In the genomic region with DNA sequence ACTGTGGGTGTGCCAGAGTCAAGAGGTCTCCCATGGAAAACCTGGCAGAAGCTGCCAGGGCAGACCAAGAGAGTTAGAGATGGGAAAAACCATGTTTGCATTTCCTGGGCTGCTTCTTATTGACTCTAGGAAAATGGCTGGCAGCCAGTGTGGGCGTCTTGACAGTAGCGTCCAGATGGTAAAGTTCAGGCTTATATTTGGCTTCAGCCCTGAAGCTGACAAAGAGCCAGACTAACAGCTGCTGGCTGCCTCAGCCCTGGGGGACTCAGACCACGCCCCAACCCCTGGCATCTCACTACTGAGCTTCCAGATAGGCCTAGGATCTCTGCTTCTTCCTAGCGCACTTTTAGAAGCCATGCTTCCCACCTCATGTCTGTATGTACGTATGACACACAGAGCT, we compare ENCODE assay signal across 9 mouse cellular contexts.
DNase-seq lines count a peak whose midpoint lies in the region; ATAC-seq lines count a peak whose summit lies in the region.
"Had no signal": no experiment of that assay in that cellular context is flagged by ENCODE, and none has a peak within 500 bp of the region (broad histone marks: within the 10 kb centered on the region; RNA-seq: fewer than 3 reads in every experiment).

No protein-coding gene starts in this region.

- no peak overlapping the region for H3K4me3 ChIP-seq in kidney, embryonic 16.5 days (ENCODE audit: low read length)
- H3K4me3 ChIP-seq: erythroblast, embryonic 14.5 days had no signal

- intact Hi-C loops in gastrocnemius, postnatal 14 days (cut with DNase I; ENCODE audit: low total_unique reads): no loop called here

- 65% methylated on average over 5 of the region's 5 CpGs for WGBS in kidney, embryonic 16.5 days

- ATAC-seq in kidney, embryonic 16.5 days (ENCODE audit: low FRiP score, low TSS enrichment): peak; percentile 40; the same call in 1 of the 2 replicates

- no peak overlapping the region for H3K27ac ChIP-seq in kidney, embryonic 16.5 days (ENCODE audit: low read length)

- peak; percentile 12 to 54 for DNase-seq in layer of hippocampus, adult 18-20 months (ENCODE audit: low spot score in 2 of 2)
- no peak for DNase-seq in layer of hippocampus, postnatal 14 days (ENCODE audit: low spot score in 2 of 2)
- peak; percentile 45 for DNase-seq in brain, embryonic 18.5 days (ENCODE audit: low read depth, low spot score)
- DNase-seq in gastrocnemius, postnatal 14 days: peak; percentile 50
- DNase-seq in lung, postnatal 36 days: peak; percentile 72
- no peak for DNase-seq in thymus, postnatal 4 days
- DNase-seq in T-cell, adult 2 months (ENCODE audit: low spot score): no peak

- H3K4me2 ChIP-seq in kidney, embryonic 16.5 days (replicated peaks; ENCODE audit: low read depth, low read length): no peak overlapping the region

- H3K27me3 ChIP-seq in kidney, embryonic 16.5 days (ENCODE audit: insufficient read depth, low read length): no peaks in the 10 kb centered on the region

- no peaks in the 10 kb centered on the region for H3K9me3 ChIP-seq in kidney, embryonic 16.5 days (ENCODE audit: low read length)

- no peak overlapping the region for H3K9ac ChIP-seq in kidney, embryonic 16.5 days (replicated peaks; ENCODE audit: low read length)

- no peaks in the 10 kb centered on the region for H3K36me3 ChIP-seq in kidney, embryonic 16.5 days (ENCODE audit: insufficient read depth, low read length)

- peaks cover 34% of the 10 kb centered on the region for H3K4me1 ChIP-seq in kidney, embryonic 16.5 days (ENCODE audit: insufficient read depth, low read length)

Comparison
In these comparisons a context has a peak if more than half of its experiments do, and no peak if none do; other contexts are left out.
1. DNase-seq: peak in layer of hippocampus, adult 18-20 months (2 of 2), brain, embryonic 18.5 days (single experiment), gastrocnemius, postnatal 14 days (single experiment) and lung, postnatal 36 days (single experiment); none in layer of hippocampus, postnatal 14 days (0 of 2), thymus, postnatal 4 days (single experiment) and T-cell, adult 2 months (single experiment).